16 mouse cellular contexts compared by ENCODE assay signal in genomic region chr2:35735001-35735400, GRCm38 (mm10).
A peak's percentile ranks its signal among the peaks of the same experiment; 100 is the strongest.
DNase-seq lines count a peak whose midpoint lies in the region; ATAC-seq and TF ChIP-seq lines count a peak whose summit lies in the region.
"Had no signal": no experiment of that assay in that cellular context is flagged by ENCODE, and none has a peak within 500 bp of the region (broad histone marks: within the 10 kb centered on the region; RNA-seq: fewer than 3 reads in every experiment).

No protein-coding gene starts in this region.

- no peaks in the 10 kb centered on the region for H3K4me1 ChIP-seq in heart, postnatal 0 days (ENCODE audit: control insufficient read depth, insufficient read depth)
- H3K4me1 ChIP-seq in midbrain, postnatal 0 days (ENCODE audit: insufficient read depth, low read length): no peaks in the 10 kb centered on the region
- H3K4me1 ChIP-seq in midbrain, embryonic 11.5 days (ENCODE audit: control insufficient read depth, insufficient read depth, low read length): no peaks in the 10 kb centered on the region
- peaks cover 7% of the 10 kb centered on the region; the same call in 1 of the 2 replicates for H3K4me1 ChIP-seq in forebrain, embryonic 12.5 days

- intact Hi-C loops in heart, postnatal 14 days (cut with DNase I): no loop called here

- WGBS in heart, postnatal 0 days: 100% methylated on average over 2 of the region's 2 CpGs
- WGBS in midbrain, postnatal 0 days: 97% methylated on average over 2 of the region's 2 CpGs
- 88% methylated on average over 2 of the region's 2 CpGs for WGBS in midbrain, embryonic 11.5 days
- WGBS in forebrain, embryonic 12.5 days: 95% methylated on average over 2 of the region's 2 CpGs

- 0 out of 2 replicates have a peak, but pooled peaks have one; percentile 3 for TF ChIP-seq CTCF in heart, postnatal 0 days (IDR thresholded peaks at IDR 0.05; ENCODE audit: low read depth)
- TF ChIP-seq CTCF in midbrain, postnatal 0 days (IDR thresholded peaks at IDR 0.05): peak; percentile 57

- no peak overlapping the region for H3K27ac ChIP-seq in heart, postnatal 0 days (ENCODE audit: low read depth)
- no peak overlapping the region for H3K27ac ChIP-seq in midbrain, postnatal 0 days (ENCODE audit: low read depth, low read length)
- H3K27ac ChIP-seq in midbrain, embryonic 11.5 days (ENCODE audit: low read depth, low read length): no peak overlapping the region
- no peak overlapping the region for H3K27ac ChIP-seq in forebrain, embryonic 12.5 days
- H3K27ac ChIP-seq: heart, embryonic 10.5 days; hindbrain, embryonic 12.5 days; neural tube, embryonic 15.5 days had no signal

- no peak overlapping the region for H3K4me3 ChIP-seq in heart, postnatal 0 days (ENCODE audit: low read depth, low read length)
- H3K4me3 ChIP-seq in midbrain, postnatal 0 days (ENCODE audit: low read depth, low read length): no peak overlapping the region
- no peak overlapping the region for H3K4me3 ChIP-seq in midbrain, embryonic 11.5 days (ENCODE audit: low read depth, low read length)
- no peak overlapping the region for H3K4me3 ChIP-seq in forebrain, embryonic 12.5 days (replicated peaks)
- H3K4me3 ChIP-seq: heart, embryonic 10.5 days; hindbrain, embryonic 12.5 days; neural tube, embryonic 15.5 days had no signal

- no peak for TF ChIP-seq EP300 in heart, postnatal 0 days (IDR thresholded peaks at IDR 0.05; ENCODE audit: low read depth)

- DNase-seq in heart, postnatal 0 days (ENCODE audit: low spot score): no peak
- DNase-seq in heart, postnatal 14 days: no peak
- no peak for DNase-seq in midbrain, postnatal 0 days (ENCODE audit: low spot score)
- DNase-seq in midbrain, embryonic 11.5 days (ENCODE audit: low spot score, missing footprints): no peak
- DNase-seq in ES-CJ7 (ENCODE audit: low read depth, low spot score): peak; percentile 67
- peak; percentile 46 for DNase-seq in splenic B cell, adult 2 months (ENCODE audit: low read depth, low spot score)
- DNase-seq: adrenal gland, postnatal 25 days; cerebellum, adult 9-11 months; midbrain, embryonic 14.5 days; right cerebral cortex, postnatal 14 days had no signal

- no peak overlapping the region for H3K9ac ChIP-seq in heart, postnatal 0 days (replicated peaks; ENCODE audit: low read depth, low read length)
- H3K9ac ChIP-seq in midbrain, postnatal 0 days (replicated peaks; ENCODE audit: low read length, poor library complexity, severe bottlenecking): no peak overlapping the region
- no peak overlapping the region for H3K9ac ChIP-seq in midbrain, embryonic 11.5 days (ENCODE audit: low read length)
- H3K9ac ChIP-seq in forebrain, embryonic 12.5 days: no peak overlapping the region
- H3K9ac ChIP-seq: hindbrain, embryonic 12.5 days; neural tube, embryonic 15.5 days had no signal

- ATAC-seq in heart, postnatal 0 days (ENCODE audit: insufficient read depth, low read depth): no peak
- ATAC-seq in midbrain, postnatal 0 days (ENCODE audit: low FRiP score): no peak
- ATAC-seq in midbrain, embryonic 11.5 days (ENCODE audit: low FRiP score): no peak
- no peak for ATAC-seq in megakaryocyte progenitor cell, adult 5-6 weeks (replicated peaks; ENCODE audit: poor library complexity)
- ATAC-seq in forebrain, embryonic 12.5 days (ENCODE audit: low FRiP score): no peak
- ATAC-seq: Patski had no signal

- H3K4me2 ChIP-seq in heart, postnatal 0 days (ENCODE audit: low read depth, low read length): no peak overlapping the region
- H3K4me2 ChIP-seq in midbrain, postnatal 0 days (ENCODE audit: low read depth, low read length, poor library complexity, severe bottlenecking): no peak overlapping the region
- H3K4me2 ChIP-seq in midbrain, embryonic 11.5 days: no peak overlapping the region
- H3K4me2 ChIP-seq in forebrain, embryonic 12.5 days: no peak overlapping the region
- H3K4me2 ChIP-seq: hindbrain, embryonic 12.5 days; neural tube, embryonic 15.5 days had no signal

- H3K9me3 ChIP-seq in heart, postnatal 0 days (replicated peaks; ENCODE audit: control insufficient read depth, low read length): no peaks in the 10 kb centered on the region
- H3K9me3 ChIP-seq in midbrain, postnatal 0 days (ENCODE audit: low read length): no peaks in the 10 kb centered on the region
- H3K9me3 ChIP-seq in midbrain, embryonic 11.5 days (ENCODE audit: control insufficient read depth, low read length): no peaks in the 10 kb centered on the region
- no peaks in the 10 kb centered on the region for H3K9me3 ChIP-seq in forebrain, embryonic 12.5 days
- H3K9me3 ChIP-seq: heart, embryonic 10.5 days; hindbrain, embryonic 12.5 days; neural tube, embryonic 15.5 days had no signal

- H3K36me3 ChIP-seq in heart, postnatal 0 days (replicated peaks; ENCODE audit: control insufficient read depth, insufficient read depth, low read length): peaks cover 7% of the 10 kb centered on the region; the same call in 1 of the 2 replicates
- H3K36me3 ChIP-seq in midbrain, postnatal 0 days (ENCODE audit: insufficient read depth, low read length): peaks cover 5% of the 10 kb centered on the region; the same call in 1 of the 2 replicates
- H3K36me3 ChIP-seq in midbrain, embryonic 11.5 days (ENCODE audit: control insufficient read depth, insufficient read depth, low read length): no peaks in the 10 kb centered on the region
- no peaks in the 10 kb centered on the region for H3K36me3 ChIP-seq in splenic B cell, adult 2 months (ENCODE audit: control insufficient read depth, insufficient read depth, low read length, poor library complexity, severe bottlenecking)
- H3K36me3 ChIP-seq in forebrain, embryonic 12.5 days (replicated peaks): peaks cover 11% of the 10 kb centered on the region
- H3K36me3 ChIP-seq: neural tube, embryonic 15.5 days had no signal

- no peaks in the 10 kb centered on the region for H3K27me3 ChIP-seq in heart, postnatal 0 days (ENCODE audit: control insufficient read depth, insufficient read depth, low read length)
- H3K27me3 ChIP-seq in midbrain, postnatal 0 days (ENCODE audit: insufficient read depth, low read length): no peaks in the 10 kb centered on the region
- H3K27me3 ChIP-seq in midbrain, embryonic 11.5 days (ENCODE audit: control insufficient read depth, insufficient read depth, low read length): no peaks in the 10 kb centered on the region
- no peaks in the 10 kb centered on the region for H3K27me3 ChIP-seq in splenic B cell, adult 2 months (ENCODE audit: control insufficient read depth, insufficient read depth, low read length, poor library complexity, severe bottlenecking)
- H3K27me3 ChIP-seq in forebrain, embryonic 12.5 days: no peaks in the 10 kb centered on the region
- H3K27me3 ChIP-seq: hindbrain, embryonic 12.5 days; neural tube, embryonic 15.5 days; Patski had no signal

Comparison
In these comparisons a context has a peak if more than half of its experiments do, and no peak if none do; other contexts are left out.
1. DNase-seq: peak in ES-CJ7 (single experiment) and splenic B cell, adult 2 months (single experiment); none in heart, postnatal 0 days (single experiment), heart, postnatal 14 days (0 of 2), midbrain, postnatal 0 days (single experiment) and midbrain, embryonic 11.5 days (single experiment).